Mouse (Mus musculus) activated CD4-positive, CD25-positive, alpha-beta regulatory T cell, adult 4 months (primary cell): Measurements from ENCODE around the gene Pcnx. TPM values are rescaled to one million over a fixed set of nuclear protein-coding genes. Genes with fewer than 3 reads are reported as not detected.
A peak's percentile ranks its signal among the peaks of the same experiment; 100 is the strongest.

ENCODE experiments used
- ATAC-seq: one replicate; pipeline ENCODE4 v1.8.0; 2017
- polyA plus RNA-seq, 2 experiments: library from polyadenylated mRNA; unstranded; fragments of 100-300 nt; shearing (Covaris generic); gene quantifications; one replicate each; pipeline ENCODE4 v1.2.1; 2017

Pcnx gene
- polyA plus RNA-seq, 2 experiments from 2014 or later, result 13.2 to 15.4 TPM

- no peak for ATAC-seq
Measured at GRCm38 (mm10) chr12:81855031-81855430, 4.8 kb upstream of the Pcnx start.

DNA sequence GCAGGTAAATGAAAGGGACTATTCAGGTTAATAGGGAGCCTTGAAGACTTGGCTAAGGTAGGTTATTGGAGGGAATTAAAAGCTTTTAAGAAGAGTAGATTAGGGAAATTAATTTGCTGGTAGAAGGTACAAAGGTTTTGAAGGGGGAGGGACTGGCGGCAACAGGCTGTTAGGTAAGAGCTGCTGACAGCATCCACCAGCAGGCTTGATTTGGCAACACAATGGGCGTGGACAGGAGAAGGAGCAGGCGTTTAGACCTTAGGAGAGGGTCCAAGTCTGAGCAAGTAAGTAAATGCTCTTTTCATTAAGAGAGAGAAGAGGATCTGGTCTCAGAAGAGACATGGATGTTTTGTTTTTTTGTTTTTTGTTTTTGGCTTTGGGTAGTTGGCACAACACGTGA, 3.1 kb upstream of the Pcnx start:
- no peak for ATAC-seq

DNA sequence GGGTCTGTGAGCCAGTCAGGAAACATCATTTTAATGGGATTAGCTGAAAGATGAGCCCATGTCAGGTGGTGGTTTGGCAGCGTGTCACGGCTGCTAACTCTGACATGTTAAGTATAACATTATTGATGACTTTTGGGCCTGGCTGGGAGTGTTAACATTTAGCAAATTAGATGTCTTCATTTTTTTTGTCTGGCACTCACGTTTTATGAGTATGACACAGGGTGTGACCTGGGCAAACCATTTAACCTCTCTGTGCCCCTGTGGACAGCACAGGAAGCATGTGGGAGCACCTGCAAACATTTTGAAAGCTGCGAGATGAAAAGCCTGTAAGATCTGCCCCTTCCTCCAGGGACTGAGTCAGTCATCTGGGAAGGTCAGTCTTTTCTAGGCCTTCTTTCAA, 2.6 kb upstream of the Pcnx start:
- no peak for ATAC-seq

GRCm38 (mm10) chr12:81857978-81858569, 1.7 kb upstream of the Pcnx start:
- ATAC-seq, result no peak

- ATAC-seq, result peak; percentile 72
Measured at GRCm38 (mm10) chr12:81860308-81861181, 722 bp downstream of the Pcnx start.

GRCm38 (mm10) chr12:81861199-81862085, 1.6 kb downstream of the Pcnx start:
- no peak for ATAC-seq

- no peak for ATAC-seq
Measured at GRCm38 (mm10) chr12:81862351-81862802, 2.6 kb downstream of the Pcnx start.

DNA sequence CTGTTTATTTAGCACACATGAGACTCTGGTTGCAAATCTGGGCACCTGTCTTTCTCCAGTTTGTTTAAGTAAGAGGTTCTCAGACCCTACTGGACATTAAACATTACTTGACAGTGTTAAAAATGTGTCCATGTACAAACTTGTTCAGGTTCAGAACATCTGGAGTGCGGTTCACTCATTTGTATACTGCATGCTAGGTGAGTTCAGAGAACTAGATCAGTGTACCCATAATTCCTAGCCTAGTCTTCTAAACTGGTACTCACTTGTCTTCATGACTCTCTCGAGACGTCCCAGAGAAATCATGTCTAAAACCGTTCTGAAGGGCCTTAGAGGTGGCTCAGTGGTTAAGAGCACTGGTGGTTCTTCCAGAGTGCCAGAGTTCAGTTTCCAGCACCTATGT, 4.1 kb downstream of the Pcnx start:
- no peak for ATAC-seq

DNA sequence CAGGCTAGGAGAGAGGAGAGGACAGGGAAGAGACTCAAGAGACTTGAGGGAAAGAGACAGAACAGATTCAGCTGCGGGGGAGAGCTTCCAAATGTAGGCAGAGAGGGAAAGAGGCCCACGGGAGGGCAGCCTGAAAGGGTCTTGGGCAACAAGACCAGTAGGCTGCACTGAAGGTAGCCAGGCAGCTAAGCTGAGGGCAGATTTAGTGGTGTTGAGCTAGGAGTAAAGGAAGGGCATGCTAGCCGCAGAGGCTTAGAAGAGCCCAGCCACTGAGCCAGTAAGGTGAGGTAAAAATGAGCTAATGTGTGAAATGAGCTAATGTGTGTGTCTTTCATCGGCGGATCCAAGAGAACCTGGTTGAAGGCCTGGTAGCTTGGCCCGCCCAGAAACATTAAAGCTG, 5.4 kb downstream of the Pcnx start:
- no peak for ATAC-seq

- no peak for ATAC-seq
Measured at GRCm38 (mm10) chr12:81867316-81867715, 7.5 kb downstream of the Pcnx start.

DNA sequence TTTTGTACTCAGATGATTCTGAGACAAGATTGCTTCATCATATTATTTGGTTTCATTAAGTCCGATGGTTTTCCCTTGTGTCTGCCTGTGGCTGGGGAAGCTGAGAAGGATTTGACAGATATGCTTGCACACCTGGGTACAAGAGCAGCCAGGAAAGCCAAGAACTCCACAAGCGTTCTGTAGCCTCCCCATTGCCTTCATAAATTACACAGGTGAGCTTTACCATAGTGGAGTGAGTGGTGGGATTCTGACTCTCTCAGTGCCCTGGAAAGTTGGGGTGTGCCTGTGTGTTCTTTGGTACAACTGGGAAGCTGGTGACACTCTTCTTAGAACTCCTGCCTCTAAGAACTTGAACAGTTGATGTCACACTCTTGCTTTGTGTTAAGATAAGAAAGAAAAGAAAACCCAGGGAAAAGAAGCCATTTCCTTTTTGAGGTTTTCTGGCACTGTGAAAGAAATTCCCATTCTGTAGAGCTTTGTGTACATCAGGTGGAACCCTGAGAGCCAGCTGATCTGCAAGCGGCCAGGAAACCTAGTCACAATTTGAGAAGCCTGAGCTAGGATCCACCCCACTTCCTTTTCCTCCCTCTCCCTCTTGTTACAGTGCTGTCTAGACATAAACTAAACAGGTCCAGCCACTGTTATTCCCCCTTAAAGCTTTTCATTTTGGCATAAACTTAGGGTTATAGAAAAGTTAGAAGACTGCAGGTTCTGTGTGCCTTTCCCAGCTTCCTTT, 9.6 kb downstream of the Pcnx start:
- no peak for ATAC-seq

DNA sequence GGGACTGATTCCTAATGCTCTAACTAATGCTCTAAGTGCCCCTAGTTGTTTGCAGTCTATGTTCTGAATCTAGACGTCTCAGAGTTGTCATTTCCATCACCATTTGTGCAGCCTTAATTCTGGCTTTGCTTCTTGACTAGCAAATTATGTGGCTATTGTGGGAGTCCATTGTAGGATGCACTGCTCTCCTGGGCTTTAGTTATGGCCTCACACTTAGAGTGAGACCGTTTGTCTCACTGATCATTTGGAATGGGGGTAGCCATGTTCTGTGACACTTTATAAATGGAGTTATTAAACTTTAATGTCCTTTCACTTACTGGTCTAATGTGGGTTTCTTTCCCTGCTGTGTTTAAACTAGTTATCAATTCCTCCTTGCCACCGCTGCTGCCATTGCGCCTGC, 13.5 kb downstream of the Pcnx start:
- no peak for ATAC-seq

- no peak for ATAC-seq
Measured at GRCm38 (mm10) chr12:81880161-81880560, 20.3 kb downstream of the Pcnx start.

- ATAC-seq, result no peak
Measured at GRCm38 (mm10) chr12:81883255-81884106, 23.7 kb downstream of the Pcnx start.

GRCm38 (mm10) chr12:81884107-81884398, 24.2 kb downstream of the Pcnx start:
- ATAC-seq, result no peak

GRCm38 (mm10) chr12:81884983-81885382, 25.2 kb downstream of the Pcnx start:
- no peak for ATAC-seq

DNA sequence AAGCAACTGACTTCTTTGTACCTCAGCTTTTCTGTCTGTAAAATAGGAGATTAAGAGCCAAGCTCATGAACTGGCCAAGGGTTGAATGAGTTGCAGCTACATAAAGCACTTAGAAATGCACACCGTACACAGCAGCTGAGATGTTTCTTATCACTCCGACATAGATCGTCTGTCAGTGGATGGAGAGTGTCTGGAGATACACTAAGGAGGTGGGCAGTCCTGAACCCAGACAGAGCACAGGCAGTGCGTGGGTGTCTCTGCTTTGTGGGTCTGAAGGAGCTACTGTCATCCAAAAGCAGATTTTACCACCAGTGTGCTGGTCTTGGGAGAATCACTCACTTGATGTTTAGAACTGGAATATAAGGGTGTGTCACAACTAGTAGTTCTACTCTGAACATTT, 26.2 kb downstream of the Pcnx start:
- ATAC-seq, result no peak

DNA sequence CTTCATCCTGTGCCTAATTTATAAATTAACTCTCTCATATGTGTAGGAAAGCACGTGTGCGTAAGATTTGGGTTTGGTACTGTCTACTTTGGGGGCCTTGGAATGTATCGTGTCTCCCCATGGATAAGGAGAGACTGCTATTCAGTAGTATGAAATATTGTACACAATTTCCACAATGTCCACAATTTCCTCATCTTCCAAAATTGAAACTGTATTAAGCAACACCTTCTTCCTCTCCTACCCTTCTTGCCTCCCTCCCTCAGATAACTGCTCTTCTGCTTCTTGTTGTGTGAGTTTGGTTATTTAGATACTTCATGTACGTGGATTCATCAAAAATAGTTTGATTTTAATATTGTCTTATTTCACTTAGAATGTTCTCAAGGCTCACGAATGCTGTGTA, 29.1 kb downstream of the Pcnx start:
- no peak for ATAC-seq

DNA sequence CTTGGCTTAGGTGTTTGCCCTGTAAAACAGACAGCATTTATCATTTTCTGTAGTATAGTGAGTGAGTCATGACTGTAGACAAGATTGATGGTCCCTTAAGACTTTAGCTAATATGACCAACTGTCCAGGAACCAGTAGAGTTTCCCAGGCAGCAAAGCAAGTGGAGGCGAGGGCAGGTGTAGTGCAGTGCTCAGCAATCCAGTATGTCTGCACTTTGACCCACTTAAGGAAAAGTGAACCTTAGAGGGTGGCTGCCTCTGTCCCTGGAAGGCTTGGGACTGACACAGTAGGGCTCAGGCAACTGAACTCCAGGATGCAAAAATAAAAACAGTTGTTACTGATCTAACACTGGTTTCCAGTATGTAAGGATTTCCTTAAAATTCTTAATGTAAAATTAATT, 32.1 kb downstream of the Pcnx start:
- ATAC-seq, result no peak

DNA sequence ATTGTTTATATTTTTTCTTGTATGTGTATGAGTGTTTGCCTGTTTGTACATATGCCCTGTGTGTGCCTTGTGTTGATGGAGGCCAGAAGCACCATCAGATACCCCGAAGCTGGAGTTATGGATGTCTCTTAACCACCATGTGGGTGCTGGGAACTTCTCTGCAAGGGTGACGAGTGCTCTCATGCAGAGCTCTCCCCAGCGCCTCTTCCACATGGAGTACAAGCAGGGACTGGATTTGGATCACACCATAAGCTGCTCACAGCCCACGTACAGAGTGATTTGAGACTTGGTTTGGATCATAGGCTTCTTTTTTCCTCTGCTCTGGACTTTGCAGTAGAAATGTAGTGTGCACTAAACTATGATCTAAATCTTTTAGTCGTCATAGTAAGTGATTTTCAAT, 34.5 kb downstream of the Pcnx start:
- ATAC-seq, result no peak

DNA sequence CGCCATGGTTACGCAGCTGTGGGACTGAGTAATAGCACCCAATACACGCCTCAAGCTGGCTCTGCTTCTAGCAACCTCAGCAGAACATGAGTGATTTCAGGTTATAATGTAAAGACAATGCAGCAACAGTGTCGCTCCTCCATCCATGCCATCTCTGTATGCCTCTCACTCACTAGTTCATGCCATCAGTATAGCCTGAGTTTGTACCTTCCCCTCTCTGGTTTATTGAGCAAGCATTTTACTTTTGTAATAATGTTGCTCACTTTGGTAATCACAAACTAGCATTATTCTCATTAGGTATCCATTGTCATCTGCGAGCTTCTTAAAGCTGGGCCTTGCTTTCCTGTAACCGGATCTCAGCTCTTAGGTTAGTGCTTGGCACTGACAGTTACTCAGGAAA, 36.2 kb downstream of the Pcnx start:
- no peak for ATAC-seq

DNA sequence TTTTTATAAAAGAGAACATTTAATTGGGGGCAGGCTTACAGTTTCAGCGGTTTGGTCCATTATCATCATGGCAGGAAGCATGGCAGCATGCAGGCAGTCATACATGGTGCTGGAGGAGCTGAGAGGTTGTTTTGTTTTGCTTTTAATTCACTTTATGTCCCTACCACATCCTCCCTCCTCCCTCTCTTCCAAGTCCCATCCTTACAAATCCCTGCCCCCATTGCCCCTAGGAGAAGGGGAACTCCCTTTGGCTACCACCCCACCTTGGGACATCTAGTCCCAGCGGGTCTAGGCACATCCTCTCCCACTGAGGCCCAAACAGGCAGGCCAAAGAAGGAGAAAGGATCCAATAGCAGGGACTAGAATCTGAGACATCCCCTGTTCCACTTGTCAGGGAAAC, 44.6 kb downstream of the Pcnx start:
- ATAC-seq, result no peak
